Mouse (Mus musculus): ENCODE measurements around the gene Tent4a. TPM values are rescaled to one million over a fixed set of nuclear protein-coding genes. Genes with fewer than 3 reads are reported as not detected.

Tent4a gene
- 2.3 and 2.7 TPM in 2 replicates for polyA plus RNA-seq (2015; fragmentation: Nextera tagmentation; extraction: Ambion mirVana)

- H3K9ac ChIP-seq (ENCODE audit: low read depth, low read length) = peak within 1 kb of the TSS; percentile 81
- H3K9me3 ChIP-seq (ENCODE audit: control insufficient read depth) = no peaks in the 10 kb centered on the region
- WGBS = under 1% methylated on average over 41 of the region's 57 CpGs
- peak; percentile 87 for ATAC-seq
- peaks cover 6% of the 10 kb centered on the region; the same call in 1 of the 2 replicates for H3K36me3 ChIP-seq (ENCODE audit: control insufficient read depth, insufficient read depth)
- 0 out of 2 replicates have a peak, but pooled peaks cover 3% of the 10 kb centered on the region for H3K4me1 ChIP-seq (replicated peaks; ENCODE audit: control insufficient read depth, insufficient read depth, low read length)
- no peaks in the 10 kb centered on the region for H3K27me3 ChIP-seq (replicated peaks; ENCODE audit: control insufficient read depth, insufficient read depth, low read length)
- peak within 1 kb of the TSS; percentile 96 for H3K27ac ChIP-seq (ENCODE audit: low read depth, low read length)
- no peak for TF ChIP-seq CTCF (IDR thresholded peaks at IDR 0.05; ENCODE audit: low read depth)
- peak within 1 kb of the TSS; percentile 83 for H3K4me3 ChIP-seq (ENCODE audit: low read depth, low read length)
- peak within 1 kb of the TSS; percentile 97 for H3K4me2 ChIP-seq (replicated peaks; ENCODE audit: low read depth)
Measured at GRCm38 (mm10) chr13:69534334-69534653, at the start of gene Tent4a. TSS of gene Tent4a (minus strand) at chr13:69534617.

DNA sequence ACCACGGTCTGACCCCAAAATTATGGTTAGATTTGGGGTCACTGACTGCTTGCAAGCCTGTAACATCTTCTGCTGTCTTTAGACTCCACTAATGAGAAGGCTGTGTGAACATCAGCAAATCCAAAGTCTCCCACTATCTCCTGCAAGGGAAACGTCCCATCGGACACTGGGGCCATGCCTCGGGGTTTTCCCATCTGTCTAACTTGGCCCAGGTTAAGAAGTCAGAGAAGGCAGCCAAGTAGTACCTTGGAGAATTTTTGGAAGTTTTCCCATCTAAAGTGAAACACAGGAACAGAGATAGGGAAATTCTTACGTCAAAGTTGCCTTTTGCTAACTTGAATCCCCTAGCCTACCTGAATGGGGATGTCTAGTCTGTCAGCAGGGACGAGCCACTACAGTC, 49.2 kb upstream of the Tent4a start:
- H3K9me3 ChIP-seq (ENCODE audit: control insufficient read depth) = no peaks in the 10 kb centered on the region
- WGBS = 93% methylated on average over 6 of the region's 6 CpGs
- H3K4me3 ChIP-seq (ENCODE audit: low read depth, low read length) = no peak overlapping the region
- no peak overlapping the region for H3K9ac ChIP-seq (ENCODE audit: low read depth, low read length)
- H3K4me2 ChIP-seq (replicated peaks; ENCODE audit: low read depth) = no peak overlapping the region
- no peak for TF ChIP-seq CTCF (IDR thresholded peaks at IDR 0.05; ENCODE audit: low read depth)
- no peaks in the 10 kb centered on the region for H3K27me3 ChIP-seq (replicated peaks; ENCODE audit: control insufficient read depth, insufficient read depth, low read length)
- ATAC-seq = no peak
- H3K27ac ChIP-seq (ENCODE audit: low read depth, low read length) = no peak overlapping the region
- H3K36me3 ChIP-seq (ENCODE audit: control insufficient read depth, insufficient read depth) = no peaks in the 10 kb centered on the region
- H3K4me1 ChIP-seq (replicated peaks; ENCODE audit: control insufficient read depth, insufficient read depth, low read length) = no peaks in the 10 kb centered on the region

- no peaks in the 10 kb centered on the region for H3K36me3 ChIP-seq (ENCODE audit: control insufficient read depth, insufficient read depth)
- H3K4me2 ChIP-seq (replicated peaks; ENCODE audit: low read depth) = no peak overlapping the region
- H3K4me1 ChIP-seq (replicated peaks; ENCODE audit: control insufficient read depth, insufficient read depth, low read length) = no peaks in the 10 kb centered on the region
- no peak overlapping the region for H3K9ac ChIP-seq (ENCODE audit: low read depth, low read length)
- WGBS = 84% methylated on average over 6 of the region's 6 CpGs
- ATAC-seq = no peak
- no peak overlapping the region for H3K4me3 ChIP-seq (ENCODE audit: low read depth, low read length)
- no peaks in the 10 kb centered on the region for H3K9me3 ChIP-seq (ENCODE audit: control insufficient read depth)
- H3K27me3 ChIP-seq (replicated peaks; ENCODE audit: control insufficient read depth, insufficient read depth, low read length) = no peaks in the 10 kb centered on the region
- TF ChIP-seq CTCF (IDR thresholded peaks at IDR 0.05; ENCODE audit: low read depth) = no peak
- no peak overlapping the region for H3K27ac ChIP-seq (ENCODE audit: low read depth, low read length)
Measured at GRCm38 (mm10) chr13:69582411-69582810, 48.0 kb upstream of the Tent4a start.

GRCm38 (mm10) chr13:69577181-69577834, 42.9 kb upstream of the Tent4a start:
- Histone ChIP-seq H3K9ac (ENCODE audit: low read depth, low read length) (no peak overlapping the region), H3K27me3 (replicated peaks; ENCODE audit: control insufficient read depth, insufficient read depth, low read length) (no peaks in the 10 kb centered on the region), H3K27ac (ENCODE audit: low read depth, low read length) (no peak overlapping the region), H3K4me2 (replicated peaks; ENCODE audit: low read depth) (no peak overlapping the region), H3K36me3 (ENCODE audit: control insufficient read depth, insufficient read depth) (no peaks in the 10 kb centered on the region), H3K4me3 (ENCODE audit: low read depth, low read length) (no peak overlapping the region), H3K4me1 (replicated peaks; ENCODE audit: control insufficient read depth, insufficient read depth, low read length) (0 out of 2 replicates have a peak, but pooled peaks cover 3% of the 10 kb centered on the region), H3K9me3 (ENCODE audit: control insufficient read depth) (no peaks in the 10 kb centered on the region)
- ATAC-seq = no peak
- no peak for TF ChIP-seq CTCF (IDR thresholded peaks at IDR 0.05; ENCODE audit: low read depth)
- 92% methylated on average over 16 of the region's 16 CpGs for WGBS

DNA sequence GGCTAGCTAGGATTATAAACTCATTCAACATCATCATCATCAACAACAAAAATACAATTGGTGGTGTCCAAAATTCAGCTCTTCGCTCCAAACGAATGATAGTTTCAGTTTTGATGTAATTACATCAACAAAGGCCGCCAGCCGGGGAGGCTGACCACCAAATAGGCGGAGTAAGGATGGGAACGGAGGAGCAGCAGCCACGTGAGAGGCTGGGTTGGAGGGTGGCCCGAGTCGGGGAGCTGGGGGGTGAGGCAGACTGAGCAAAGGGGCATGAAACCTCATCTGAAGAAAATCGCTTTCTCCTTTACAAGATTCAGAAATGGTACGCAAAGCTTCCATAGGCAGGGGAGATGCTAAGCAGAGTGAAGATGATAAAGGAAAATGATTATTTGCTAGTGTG, 42.3 kb upstream of the Tent4a start:
- TF ChIP-seq CTCF (IDR thresholded peaks at IDR 0.05; ENCODE audit: low read depth) = no peak
- Histone ChIP-seq H3K27me3 (replicated peaks; ENCODE audit: control insufficient read depth, insufficient read depth, low read length) (no peaks in the 10 kb centered on the region), H3K4me3 (ENCODE audit: low read depth, low read length) (no peak overlapping the region), H3K9me3 (ENCODE audit: control insufficient read depth) (no peaks in the 10 kb centered on the region), H3K4me1 (replicated peaks; ENCODE audit: control insufficient read depth, insufficient read depth, low read length) (0 out of 2 replicates have a peak, but pooled peaks cover 3% of the 10 kb centered on the region), H3K27ac (ENCODE audit: low read depth, low read length) (no peak overlapping the region), H3K4me2 (replicated peaks; ENCODE audit: low read depth) (no peak overlapping the region), H3K36me3 (ENCODE audit: control insufficient read depth, insufficient read depth) (no peaks in the 10 kb centered on the region), H3K9ac (ENCODE audit: low read depth, low read length) (no peak overlapping the region)
- ATAC-seq = no peak
- WGBS = 69% methylated on average over 11 of the region's 11 CpGs

DNA sequence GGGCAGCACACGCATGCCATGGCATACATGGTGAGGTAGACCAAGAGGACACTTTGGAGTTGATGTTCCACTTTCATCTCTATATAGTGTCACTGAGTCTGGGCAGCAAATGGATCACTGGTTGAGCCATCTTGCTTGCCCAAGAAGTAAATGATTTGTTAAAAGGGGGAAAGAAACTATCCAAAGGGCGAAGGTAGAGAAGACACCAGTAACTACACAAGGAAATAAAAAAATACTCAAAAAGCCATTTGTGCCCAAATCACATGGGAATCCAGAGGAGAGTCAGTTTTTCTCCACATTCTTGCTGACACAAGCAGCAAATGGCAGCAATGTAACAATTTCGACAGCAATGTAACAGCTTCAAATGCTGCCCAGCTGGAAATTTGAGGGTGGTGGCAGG, 38.2 kb upstream of the Tent4a start:
- ATAC-seq = no peak
- Histone ChIP-seq H3K4me1 (replicated peaks; ENCODE audit: control insufficient read depth, insufficient read depth, low read length) (0 out of 2 replicates have a peak, but pooled peaks cover 3% of the 10 kb centered on the region), H3K9me3 (ENCODE audit: control insufficient read depth) (no peaks in the 10 kb centered on the region), H3K27ac (ENCODE audit: low read depth, low read length) (no peak overlapping the region), H3K36me3 (ENCODE audit: control insufficient read depth, insufficient read depth) (no peaks in the 10 kb centered on the region), H3K4me2 (replicated peaks; ENCODE audit: low read depth) (no peak overlapping the region), H3K9ac (ENCODE audit: low read depth, low read length) (no peak overlapping the region), H3K4me3 (ENCODE audit: low read depth, low read length) (no peak overlapping the region), H3K27me3 (replicated peaks; ENCODE audit: control insufficient read depth, insufficient read depth, low read length) (0 out of 2 replicates have a peak, but pooled peaks cover 4% of the 10 kb centered on the region)
- 93% methylated on average over 3 of the region's 3 CpGs for WGBS
- TF ChIP-seq CTCF (IDR thresholded peaks at IDR 0.05; ENCODE audit: low read depth) = no peak

All from intestine, postnatal 0 days (tissue).